Mouse (Mus musculus): Measurements from ENCODE around the gene Dand5. TPM values are rescaled to one million over a fixed set of nuclear protein-coding genes. Genes with fewer than 3 reads are reported as not detected.

The Dand5 gene
- polyA plus RNA-seq, 1 experiment: 27.1 TPM

DNA sequence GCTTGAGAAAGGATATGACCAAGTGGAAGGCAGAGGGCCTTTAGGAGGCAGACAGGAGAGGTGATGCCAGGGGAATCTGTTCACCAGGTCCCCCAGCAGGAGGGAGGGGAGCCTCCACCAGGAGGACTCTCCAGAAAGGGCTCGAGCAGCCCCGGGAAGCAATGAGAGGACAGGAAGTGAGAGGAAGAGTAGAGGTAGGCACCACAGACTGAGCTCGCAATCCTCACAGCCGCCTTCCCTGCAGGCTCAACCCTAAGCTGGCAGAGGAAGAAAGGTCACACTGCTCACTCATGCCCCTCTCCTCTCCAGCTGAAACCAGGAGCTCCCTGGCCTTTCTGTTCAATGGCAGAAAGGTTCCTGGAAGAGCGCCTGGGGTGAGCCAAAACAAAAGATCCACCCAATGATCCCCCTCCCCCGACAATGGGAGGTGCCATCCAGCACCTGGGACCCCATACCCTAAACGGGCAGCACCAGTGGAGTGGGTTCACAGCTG lies 47.0 kb downstream of the Dand5 start:
- Histone ChIP-seq H3K4me1 (ENCODE audit: control insufficient read depth, insufficient read depth, low read length) (peaks cover 24% of the 10 kb centered on the region), H3K27me3 (ENCODE audit: control insufficient read depth, insufficient read depth, low read length) (no peaks in the 10 kb centered on the region), H3K27ac (ENCODE audit: control insufficient read depth, insufficient read depth, low read depth, low read length) (peak overlapping the region; percentile 68), H3K4me3 (ENCODE audit: control insufficient read depth, low read depth, low read length) (no peak overlapping the region), H3K36me3 (ENCODE audit: control insufficient read depth, insufficient read depth, low read length) (no peaks in the 10 kb centered on the region)
- no peak for TF ChIP-seq POLR2A (IDR thresholded peaks at IDR 0.05; ENCODE audit: control insufficient read depth, low read depth, low read length)
- no peak for TF ChIP-seq CTCF (IDR thresholded peaks at IDR 0.05; ENCODE audit: control insufficient read depth, insufficient read depth, insufficient replicate concordance, low read depth, low read length)

DNA sequence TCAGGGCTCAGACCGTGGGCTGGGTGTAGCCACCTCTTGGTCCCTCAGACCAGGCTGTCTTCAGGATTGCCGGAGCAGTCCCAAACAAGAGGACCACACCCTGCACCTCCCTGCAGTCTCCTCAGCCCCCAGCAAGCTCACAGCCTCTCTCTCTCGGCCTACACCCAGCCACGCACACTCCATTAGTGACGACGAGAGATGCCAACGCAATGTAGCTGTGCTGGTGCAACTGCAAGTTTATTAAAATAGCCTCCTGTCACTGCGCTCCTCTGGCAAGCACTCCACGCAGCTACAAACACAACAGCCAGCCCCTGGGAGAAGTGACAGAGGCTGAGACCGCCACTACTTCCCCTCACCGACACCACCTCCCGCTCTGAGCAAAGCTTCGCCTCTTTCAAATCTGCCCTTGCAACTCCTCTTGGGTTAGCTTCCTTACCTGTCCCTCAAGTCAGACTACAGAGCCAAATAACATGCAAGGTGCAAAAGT lies 47.5 kb downstream of the Dand5 start:
- TF ChIP-seq POLR2A (IDR thresholded peaks at IDR 0.05; ENCODE audit: control insufficient read depth, low read depth, low read length) (no peak), CTCF (IDR thresholded peaks at IDR 0.05; ENCODE audit: control insufficient read depth, insufficient read depth, insufficient replicate concordance, low read depth, low read length) (no peak)
- peaks cover 24% of the 10 kb centered on the region for H3K4me1 ChIP-seq (ENCODE audit: control insufficient read depth, insufficient read depth, low read length)
- H3K27ac ChIP-seq (ENCODE audit: control insufficient read depth, insufficient read depth, low read depth, low read length): peak overlapping the region; percentile 68
- H3K36me3 ChIP-seq (ENCODE audit: control insufficient read depth, insufficient read depth, low read length): no peaks in the 10 kb centered on the region
- no peak overlapping the region for H3K4me3 ChIP-seq (ENCODE audit: control insufficient read depth, low read depth, low read length)
- H3K27me3 ChIP-seq (ENCODE audit: control insufficient read depth, insufficient read depth, low read length): no peaks in the 10 kb centered on the region

- TF ChIP-seq CTCF (IDR thresholded peaks at IDR 0.05; ENCODE audit: control insufficient read depth, insufficient read depth, insufficient replicate concordance, low read depth, low read length): no peak
- no peak for TF ChIP-seq POLR2A (IDR thresholded peaks at IDR 0.05; ENCODE audit: control insufficient read depth, low read depth, low read length)
- H3K27ac ChIP-seq (ENCODE audit: control insufficient read depth, insufficient read depth, low read depth, low read length): peak overlapping the region; percentile 55; the same call in 1 of the 2 replicates
- no peaks in the 10 kb centered on the region for H3K36me3 ChIP-seq (ENCODE audit: control insufficient read depth, insufficient read depth, low read length)
- no peak overlapping the region for H3K4me3 ChIP-seq (ENCODE audit: control insufficient read depth, low read depth, low read length)
- H3K27me3 ChIP-seq (ENCODE audit: control insufficient read depth, insufficient read depth, low read length): no peaks in the 10 kb centered on the region
- peaks cover 23% of the 10 kb centered on the region for H3K4me1 ChIP-seq (ENCODE audit: control insufficient read depth, insufficient read depth, low read length)
These were observed 48.1 kb downstream of the Dand5 start for GRCm38 (mm10) chr8:84774473-84774911.

GRCm38 (mm10) chr8:84773833-84774232 lies 48.8 kb downstream of the Dand5 start:
- Histone ChIP-seq H3K4me1 (ENCODE audit: control insufficient read depth, insufficient read depth, low read length) (peaks cover 23% of the 10 kb centered on the region), H3K27ac (ENCODE audit: control insufficient read depth, insufficient read depth, low read depth, low read length) (no peak overlapping the region), H3K27me3 (ENCODE audit: control insufficient read depth, insufficient read depth, low read length) (no peaks in the 10 kb centered on the region)

DNA sequence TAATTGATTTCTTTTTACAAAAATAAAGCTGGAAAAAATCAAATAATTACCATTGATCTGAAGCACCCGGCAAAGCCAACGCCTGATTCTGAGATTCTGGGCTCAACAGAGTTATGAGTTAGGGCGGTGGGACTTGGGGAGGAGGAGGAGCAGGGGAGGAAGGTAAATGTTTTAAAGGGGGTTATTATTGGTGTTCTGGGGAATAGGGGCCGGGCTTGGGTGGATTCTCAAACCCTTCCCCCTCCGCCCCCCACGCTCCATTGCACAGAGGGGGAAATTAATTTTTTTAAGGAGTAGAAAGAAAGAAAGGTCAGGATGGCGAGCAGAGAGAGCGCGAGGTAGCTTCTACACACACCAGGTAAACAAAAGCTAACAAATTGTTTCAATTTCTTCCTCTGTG lies 49.3 kb downstream of the Dand5 start:
- Histone ChIP-seq H3K4me1 (ENCODE audit: control insufficient read depth, insufficient read depth, low read length) (peaks cover 23% of the 10 kb centered on the region), H3K4me3 (ENCODE audit: control insufficient read depth, low read depth, low read length) (no peak overlapping the region), H3K36me3 (ENCODE audit: control insufficient read depth, insufficient read depth, low read length) (no peaks in the 10 kb centered on the region), H3K27me3 (ENCODE audit: control insufficient read depth, insufficient read depth, low read length) (no peaks in the 10 kb centered on the region), H3K27ac (ENCODE audit: control insufficient read depth, insufficient read depth, low read depth, low read length) (no peak overlapping the region)
- no peak for TF ChIP-seq POLR2A (IDR thresholded peaks at IDR 0.05; ENCODE audit: control insufficient read depth, low read depth, low read length)
- no peak for TF ChIP-seq CTCF (IDR thresholded peaks at IDR 0.05; ENCODE audit: control insufficient read depth, insufficient read depth, insufficient replicate concordance, low read depth, low read length)

More at GRCm38 (mm10) chr8:84773833-84774232, 48.8 kb downstream of the Dand5 start:
- Histone ChIP-seq H3K36me3 (ENCODE audit: control insufficient read depth, insufficient read depth, low read length) (no peaks in the 10 kb centered on the region), H3K4me3 (ENCODE audit: control insufficient read depth, low read depth, low read length) (peak overlapping the region; percentile 63)
- no peak for TF ChIP-seq CTCF (IDR thresholded peaks at IDR 0.05; ENCODE audit: control insufficient read depth, insufficient read depth, insufficient replicate concordance, low read depth, low read length)
- TF ChIP-seq POLR2A (IDR thresholded peaks at IDR 0.05; ENCODE audit: control insufficient read depth, low read depth, low read length): no peak

GRCm38 (mm10) chr8:84772628-84773027 lies 50.0 kb downstream of the Dand5 start:
- Histone ChIP-seq H3K4me1 (ENCODE audit: control insufficient read depth, insufficient read depth, low read length) (peaks cover 23% of the 10 kb centered on the region), H3K27ac (ENCODE audit: control insufficient read depth, insufficient read depth, low read depth, low read length) (no peak overlapping the region), H3K27me3 (ENCODE audit: control insufficient read depth, insufficient read depth, low read length) (no peaks in the 10 kb centered on the region), H3K36me3 (ENCODE audit: control insufficient read depth, insufficient read depth, low read length) (no peaks in the 10 kb centered on the region), H3K4me3 (ENCODE audit: control insufficient read depth, low read depth, low read length) (no peak overlapping the region)
- TF ChIP-seq CTCF (IDR thresholded peaks at IDR 0.05; ENCODE audit: control insufficient read depth, insufficient read depth, insufficient replicate concordance, low read depth, low read length) (no peak), POLR2A (IDR thresholded peaks at IDR 0.05; ENCODE audit: control insufficient read depth, low read depth, low read length) (no peak)

GRCm38 (mm10) chr8:84771941-84772378 lies 50.7 kb downstream of the Dand5 start:
- no peak overlapping the region for H3K27ac ChIP-seq (ENCODE audit: control insufficient read depth, insufficient read depth, low read depth, low read length)
- H3K4me1 ChIP-seq (ENCODE audit: control insufficient read depth, insufficient read depth, low read length): peaks cover 23% of the 10 kb centered on the region
- TF ChIP-seq POLR2A (IDR thresholded peaks at IDR 0.05; ENCODE audit: control insufficient read depth, low read depth, low read length) (no peak), CTCF (IDR thresholded peaks at IDR 0.05; ENCODE audit: control insufficient read depth, insufficient read depth, insufficient replicate concordance, low read depth, low read length) (no peak)
- H3K27me3 ChIP-seq (ENCODE audit: control insufficient read depth, insufficient read depth, low read length): no peaks in the 10 kb centered on the region
- no peaks in the 10 kb centered on the region for H3K36me3 ChIP-seq (ENCODE audit: control insufficient read depth, insufficient read depth, low read length)
- peak overlapping the region; percentile 20 for H3K4me3 ChIP-seq (ENCODE audit: control insufficient read depth, low read depth, low read length)

All from testis, adult 2 months (tissue).